Mouse (Mus musculus): Measurements from ENCODE around the gene Prss47. TPM values are rescaled to one million over a fixed set of nuclear protein-coding genes. Genes with fewer than 3 reads are reported as not detected.

Gene Prss47
- polyA plus RNA-seq, 1 experiment from 2014 or later = not detected

Other genes starting within 250 kb of the Prss47 start
- 1.3 TPM in 2 replicates for gene Cntnap3, start 148.8 kb downstream of the Prss47 start, polyA plus RNA-seq (2015; fragmentation: Nextera tagmentation; extraction: Ambion mirVana)
- not detected in 2 replicates for gene Spata31, start 135.4 kb downstream of the Prss47 start, polyA plus RNA-seq (2015; fragmentation: Nextera tagmentation; extraction: Ambion mirVana)
- gene Spata31d1c, start 19.7 kb downstream of the Prss47 start, polyA plus RNA-seq (2015; fragmentation: Nextera tagmentation; extraction: Ambion mirVana) = not detected in 2 replicates
- gene Mfsd14b, start 60.2 kb upstream of the Prss47 start, polyA plus RNA-seq (2015; fragmentation: Nextera tagmentation; extraction: Ambion mirVana) = 58.8 and 61.5 TPM in 2 replicates
- not detected in 2 replicates for gene Olfr465-ps1, start 85.3 kb upstream of the Prss47 start, polyA plus RNA-seq (2015; fragmentation: Nextera tagmentation; extraction: Ambion mirVana)
- gene Olfr466, start 97.5 kb upstream of the Prss47 start, polyA plus RNA-seq (2015; fragmentation: Nextera tagmentation; extraction: Ambion mirVana) = not detected in 2 replicates
- gene Nlrp4f, start 153.2 kb upstream of the Prss47 start, polyA plus RNA-seq (2015; fragmentation: Nextera tagmentation; extraction: Ambion mirVana) = 0.04 TPM in 1 of 2 replicates, not detected in the other
- not detected in 2 replicates for gene Gm10775, start 206.8 kb upstream of the Prss47 start, polyA plus RNA-seq (2015; fragmentation: Nextera tagmentation; extraction: Ambion mirVana)
- 15.4 and 20.2 TPM in 2 replicates for gene Zfp369, start 226.1 kb upstream of the Prss47 start, polyA plus RNA-seq (2015; fragmentation: Nextera tagmentation; extraction: Ambion mirVana)